In the genomic region with DNA sequence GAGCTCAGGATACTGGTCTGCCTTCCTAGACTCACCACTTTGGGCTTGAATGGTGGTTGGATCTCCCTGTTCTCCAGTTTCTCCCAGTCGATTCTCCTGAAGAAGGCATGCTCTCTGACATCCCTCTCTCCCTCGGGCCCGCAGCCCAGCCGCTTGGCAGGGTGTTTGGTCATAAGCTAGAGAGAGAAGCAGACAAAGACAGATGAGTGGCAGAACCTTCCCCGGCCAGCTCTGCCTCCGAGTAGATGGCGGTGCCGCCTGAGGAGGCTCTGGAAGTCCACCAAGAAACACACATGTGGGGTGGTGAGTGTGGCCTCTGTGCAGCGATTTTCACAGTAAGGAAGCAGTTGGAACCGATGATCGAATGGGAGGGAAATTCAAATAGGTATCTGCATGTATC, we compare ENCODE assay signal across 22 mouse cellular contexts. TPM values are rescaled to one million over a fixed set of nuclear protein-coding genes. Genes with fewer than 3 reads are reported as not detected.
DNase-seq lines count a peak whose midpoint lies in the region; ATAC-seq and TF ChIP-seq lines count a peak whose summit lies in the region.
"Had no signal": no experiment of that assay in that cellular context is flagged by ENCODE, and none has a peak within 500 bp of the region (broad histone marks: within the 10 kb centered on the region; RNA-seq: fewer than 3 reads in every experiment).

No protein-coding gene starts in this region.

- no peaks in the 10 kb centered on the region for H3K27me3 ChIP-seq in forebrain, embryonic 15.5 days
- no peaks in the 10 kb centered on the region for H3K27me3 ChIP-seq in forebrain, embryonic 10.5 days (ENCODE audit: poor library complexity, severe bottlenecking)
- no peaks in the 10 kb centered on the region for H3K27me3 ChIP-seq in hindbrain, postnatal 0 days (ENCODE audit: insufficient read depth, low read length)
- no peaks in the 10 kb centered on the region for H3K27me3 ChIP-seq in hindbrain, embryonic 14.5 days (ENCODE audit: control insufficient read depth, insufficient read depth, low read length)
- H3K27me3 ChIP-seq: CH12.LX; embryonic facial prominence, embryonic 12.5 days; hindbrain, embryonic 15.5 days; limb, embryonic 12.5 days; liver, embryonic 15.5 days; neural tube, embryonic 15.5 days; stomach, embryonic 15.5 days had no signal

- ATAC-seq in forebrain, embryonic 15.5 days (replicated peaks), result no peak
- peak; percentile 71; the same call in 1 of the 2 replicates for ATAC-seq in hindbrain, postnatal 0 days
- no peak for ATAC-seq in hindbrain, embryonic 14.5 days (ENCODE audit: low FRiP score)

- peak overlapping the region; percentile 50; the same call in 1 of the 2 replicates for H3K27ac ChIP-seq in forebrain, embryonic 15.5 days (replicated peaks)
- H3K27ac ChIP-seq in forebrain, embryonic 10.5 days, result no peak overlapping the region
- H3K27ac ChIP-seq in hindbrain, postnatal 0 days, result peak overlapping the region; percentile 62; the same call in 1 of the 2 replicates
- no peak overlapping the region for H3K27ac ChIP-seq in hindbrain, embryonic 14.5 days
- H3K27ac ChIP-seq: embryonic facial prominence, embryonic 12.5 days; hindbrain, embryonic 15.5 days; left cerebral cortex, adult 2 months; limb, embryonic 12.5 days; liver, embryonic 15.5 days; neural tube, embryonic 15.5 days; stomach, embryonic 15.5 days had no signal

- no peak overlapping the region for H3K4me3 ChIP-seq in forebrain, embryonic 15.5 days
- no peak overlapping the region for H3K4me3 ChIP-seq in forebrain, embryonic 10.5 days
- no peak overlapping the region for H3K4me3 ChIP-seq in hindbrain, postnatal 0 days (ENCODE audit: low read length)
- H3K4me3 ChIP-seq in hindbrain, embryonic 14.5 days (replicated peaks; ENCODE audit: low read length), result no peak overlapping the region
- H3K4me3 ChIP-seq: embryonic facial prominence, embryonic 12.5 days; hindbrain, embryonic 15.5 days; left cerebral cortex, adult 2 months; limb, embryonic 12.5 days; liver, embryonic 15.5 days; neural tube, embryonic 15.5 days; stomach, embryonic 15.5 days had no signal

- TF ChIP-seq CTCF in hindbrain, postnatal 0 days (IDR thresholded peaks at IDR 0.05; ENCODE audit: low read depth), result no peak

- H3K9me3 ChIP-seq in forebrain, embryonic 15.5 days, result no peaks in the 10 kb centered on the region
- no peaks in the 10 kb centered on the region for H3K9me3 ChIP-seq in forebrain, embryonic 10.5 days
- no peaks in the 10 kb centered on the region for H3K9me3 ChIP-seq in hindbrain, postnatal 0 days (ENCODE audit: low read length)
- no peaks in the 10 kb centered on the region for H3K9me3 ChIP-seq in hindbrain, embryonic 14.5 days (ENCODE audit: control insufficient read depth, low read length)
- H3K9me3 ChIP-seq: embryonic facial prominence, embryonic 12.5 days; hindbrain, embryonic 15.5 days; limb, embryonic 12.5 days; liver, embryonic 15.5 days; neural tube, embryonic 15.5 days; stomach, embryonic 15.5 days had no signal

- WGBS in forebrain, embryonic 15.5 days, result 75% methylated on average over 11 of the region's 11 CpGs
- 95% methylated on average over 11 of the region's 11 CpGs for WGBS in forebrain, embryonic 10.5 days
- 41% methylated on average over 11 of the region's 11 CpGs for WGBS in hindbrain, postnatal 0 days
- WGBS in hindbrain, embryonic 14.5 days, result 69% methylated on average over 11 of the region's 11 CpGs

- no peak overlapping the region for H3K4me2 ChIP-seq in forebrain, embryonic 15.5 days (replicated peaks)
- H3K4me2 ChIP-seq in hindbrain, postnatal 0 days (ENCODE audit: low read depth, low read length), result no peak overlapping the region
- H3K4me2 ChIP-seq in hindbrain, embryonic 14.5 days (replicated peaks), result no peak overlapping the region
- H3K4me2 ChIP-seq: embryonic facial prominence, embryonic 12.5 days; hindbrain, embryonic 15.5 days; limb, embryonic 12.5 days; liver, embryonic 15.5 days; neural tube, embryonic 15.5 days; stomach, embryonic 15.5 days had no signal

- no peak overlapping the region for H3K9ac ChIP-seq in forebrain, embryonic 15.5 days (replicated peaks)
- no peak overlapping the region for H3K9ac ChIP-seq in hindbrain, postnatal 0 days (replicated peaks; ENCODE audit: low read length)
- H3K9ac ChIP-seq in hindbrain, embryonic 14.5 days, result no peak overlapping the region
- H3K9ac ChIP-seq: embryonic facial prominence, embryonic 12.5 days; hindbrain, embryonic 15.5 days; limb, embryonic 12.5 days; liver, embryonic 15.5 days; neural tube, embryonic 15.5 days; stomach, embryonic 15.5 days had no signal

- H3K36me3 ChIP-seq in forebrain, embryonic 15.5 days, result no peaks in the 10 kb centered on the region
- no peaks in the 10 kb centered on the region for H3K36me3 ChIP-seq in forebrain, embryonic 10.5 days (replicated peaks)
- H3K36me3 ChIP-seq in hindbrain, postnatal 0 days (ENCODE audit: insufficient read depth, low read length), result peaks cover 4% of the 10 kb centered on the region; the same call in 1 of the 2 replicates
- H3K36me3 ChIP-seq in hindbrain, embryonic 14.5 days (replicated peaks; ENCODE audit: control insufficient read depth, insufficient read depth), result no peaks in the 10 kb centered on the region
- H3K36me3 ChIP-seq: embryonic facial prominence, embryonic 12.5 days; hindbrain, embryonic 15.5 days; limb, embryonic 12.5 days; liver, embryonic 15.5 days; stomach, embryonic 15.5 days had no signal

- peaks cover 40% of the 10 kb centered on the region for H3K4me1 ChIP-seq in forebrain, embryonic 15.5 days
- peaks cover 24% of the 10 kb centered on the region for H3K4me1 ChIP-seq in forebrain, embryonic 10.5 days
- H3K4me1 ChIP-seq in hindbrain, postnatal 0 days (ENCODE audit: insufficient read depth, low read length), result peaks cover 16% of the 10 kb centered on the region; the same call in 1 of the 2 replicates
- H3K4me1 ChIP-seq in hindbrain, embryonic 14.5 days (replicated peaks; ENCODE audit: control insufficient read depth, insufficient read depth, low read length), result peaks cover 5% of the 10 kb centered on the region; the same call in 1 of the 2 replicates
- H3K4me1 ChIP-seq: embryonic facial prominence, embryonic 12.5 days; hindbrain, embryonic 15.5 days; limb, embryonic 12.5 days; liver, embryonic 15.5 days; stomach, embryonic 15.5 days had no signal

- no peak for DNase-seq in forebrain, embryonic 10.5 days (ENCODE audit: extremely low spot score, low spot score)
- DNase-seq in hindbrain, postnatal 0 days (ENCODE audit: low spot score), result peak; percentile 75
- no peak for DNase-seq in hindbrain, embryonic 14.5 days (ENCODE audit: low spot score)
- peak; percentile 4 for DNase-seq in cerebellum, adult 11 months
- DNase-seq in cerebellum, postnatal 36 days, result peak; percentile 15 to 19
- no peak for DNase-seq in lung, postnatal 10 days
- no peak for DNase-seq in gastrocnemius, postnatal 10 days
- DNase-seq: adrenal gland, postnatal 25 days; kidney, adult 8-10 months; kidney, postnatal 4 days; lung, postnatal 14 days; spleen, adult 18-20 months had no signal

RNA-seq across cellular contexts. Expression of a gene that starts 36.6 kb away (rescaled TPM):
- 5.6 and 7.2 TPM in 2 replicates for polyA plus RNA-seq in forebrain, embryonic 15.5 days (2015; fragmentation: Nextera tagmentation; extraction: Ambion mirVana)
- 0.33 and 0.65 TPM in 2 replicates for polyA plus RNA-seq in forebrain, embryonic 10.5 days (2016; fragmentation: Nextera tagmentation; extraction: Ambion mirVana)
- 26.9 and 32.5 TPM in 2 replicates for total RNA-seq in hindbrain, postnatal 0 days (2014; rRNA removed)
- 21.4 and 22.0 TPM in 2 replicates for polyA plus RNA-seq in hindbrain, postnatal 0 days (2015; fragmentation: Nextera tagmentation; extraction: Ambion mirVana)
- 7.1 and 8.7 TPM in 2 replicates for polyA plus RNA-seq in hindbrain, embryonic 14.5 days (2014; fragmentation: Nextera tagmentation; extraction: Ambion mirVana)
- total RNA-seq in gastrocnemius, postnatal 10 days (2021), result under 1 TPM; 0.38 TPM
- total RNA-seq: CH12.LX; megakaryocyte-erythroid progenitor cell, adult 5-6 weeks had no signal

Comparison
In these comparisons a context has a peak if more than half of its experiments do, and no peak if none do; other contexts are left out.
1. H3K27ac ChIP-seq: peak in forebrain, embryonic 15.5 days (single experiment) and hindbrain, postnatal 0 days (single experiment); none in forebrain, embryonic 10.5 days (single experiment) and hindbrain, embryonic 14.5 days (single experiment).
2. DNase-seq: peak in hindbrain, postnatal 0 days (single experiment), cerebellum, adult 11 months (single experiment) and cerebellum, postnatal 36 days (2 of 2); none in forebrain, embryonic 10.5 days (single experiment), hindbrain, embryonic 14.5 days (single experiment), lung, postnatal 10 days (single experiment) and gastrocnemius, postnatal 10 days (single experiment).